Mouse (Mus musculus) spleen, adult 12 weeks (tissue): ENCODE results near the gene Dhx9.

Experiments used
- DNase-seq: peaks from one replicate; pipeline ENCODE4 v3.0.0; 2022; ENCODE audit warnings: low spot score

Dhx9 gene

DNA sequence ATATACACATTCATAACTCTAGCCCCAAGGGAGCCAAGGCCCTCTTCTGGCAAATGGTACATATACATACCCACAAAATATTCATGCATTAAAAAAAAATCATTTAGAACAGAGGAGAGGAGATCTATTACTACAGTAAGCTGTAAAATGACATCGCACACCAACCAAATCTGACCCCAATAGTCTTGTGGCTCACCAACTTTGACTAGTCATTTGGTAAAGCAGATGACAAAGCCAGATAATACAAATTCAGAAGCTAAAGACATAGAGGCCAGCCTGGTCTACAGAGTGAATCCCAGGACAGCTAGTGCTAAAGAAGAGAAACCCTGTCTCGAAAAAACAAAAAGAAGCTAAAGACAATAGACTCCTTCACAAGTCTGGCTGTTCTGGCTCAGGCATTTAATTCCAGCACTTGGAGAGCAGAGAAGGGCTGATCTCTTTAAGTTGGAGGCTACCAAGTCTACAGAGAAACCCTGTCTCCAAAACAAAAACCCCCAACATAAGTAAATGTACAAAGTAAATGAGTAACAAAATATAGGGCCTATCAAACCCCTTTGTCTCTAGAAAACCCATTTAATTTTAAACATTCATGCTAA lies 2.2 kb downstream of the Dhx9 start:
- DNase-seq = no peak

- DNase-seq = no peak
Observed at GRCm38 (mm10) chr1:153481025-153481412, 6.4 kb downstream of the Dhx9 start.

- peak; percentile 67 for DNase-seq
Observed at GRCm38 (mm10) chr1:153480386-153481024, 7.0 kb downstream of the Dhx9 start.

DNA sequence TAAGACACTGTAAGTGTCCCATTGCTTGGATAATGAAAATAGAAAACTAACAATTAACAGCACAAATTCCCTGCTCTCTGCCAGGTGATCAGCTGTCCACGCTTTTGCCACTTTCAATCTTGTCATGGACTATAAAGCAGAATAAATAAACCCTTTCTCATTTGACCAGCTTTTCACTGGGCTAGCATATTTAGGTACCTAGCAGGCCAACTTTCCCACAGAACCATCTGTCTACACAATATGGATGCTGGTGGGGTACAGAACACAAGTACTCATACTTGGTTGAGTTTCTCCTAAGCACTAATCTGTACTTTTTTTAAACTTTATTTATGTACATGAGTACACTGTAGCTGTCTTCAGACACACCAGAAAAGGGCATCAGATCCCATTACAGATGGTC lies 8.2 kb downstream of the Dhx9 start:
- DNase-seq = no peak

- DNase-seq = no peak
Observed at GRCm38 (mm10) chr1:153461796-153462195, 25.7 kb downstream of the Dhx9 start.

DNA sequence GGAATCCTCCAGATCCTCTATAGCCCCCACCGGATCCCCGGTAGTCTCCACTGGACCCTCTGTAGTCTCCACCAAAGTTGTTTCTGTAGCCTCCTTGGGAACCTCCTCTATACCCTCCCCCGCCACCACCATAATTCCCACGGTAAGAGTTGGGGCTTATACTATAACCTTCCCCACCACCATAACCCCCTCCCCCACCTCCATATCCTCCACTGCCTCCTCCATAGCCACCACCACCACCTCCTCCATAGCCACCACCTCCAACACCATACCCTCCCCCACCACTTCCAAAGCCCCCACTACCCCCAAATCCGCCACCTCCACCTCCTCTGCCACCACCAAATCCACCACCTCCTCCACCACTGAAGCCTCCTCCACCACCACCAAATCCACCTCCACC lies 31.3 kb downstream of the Dhx9 start:
- DNase-seq = no peak

- DNase-seq = no peak
Observed at GRCm38 (mm10) chr1:153453146-153453642, 34.3 kb downstream of the Dhx9 start.

DNA sequence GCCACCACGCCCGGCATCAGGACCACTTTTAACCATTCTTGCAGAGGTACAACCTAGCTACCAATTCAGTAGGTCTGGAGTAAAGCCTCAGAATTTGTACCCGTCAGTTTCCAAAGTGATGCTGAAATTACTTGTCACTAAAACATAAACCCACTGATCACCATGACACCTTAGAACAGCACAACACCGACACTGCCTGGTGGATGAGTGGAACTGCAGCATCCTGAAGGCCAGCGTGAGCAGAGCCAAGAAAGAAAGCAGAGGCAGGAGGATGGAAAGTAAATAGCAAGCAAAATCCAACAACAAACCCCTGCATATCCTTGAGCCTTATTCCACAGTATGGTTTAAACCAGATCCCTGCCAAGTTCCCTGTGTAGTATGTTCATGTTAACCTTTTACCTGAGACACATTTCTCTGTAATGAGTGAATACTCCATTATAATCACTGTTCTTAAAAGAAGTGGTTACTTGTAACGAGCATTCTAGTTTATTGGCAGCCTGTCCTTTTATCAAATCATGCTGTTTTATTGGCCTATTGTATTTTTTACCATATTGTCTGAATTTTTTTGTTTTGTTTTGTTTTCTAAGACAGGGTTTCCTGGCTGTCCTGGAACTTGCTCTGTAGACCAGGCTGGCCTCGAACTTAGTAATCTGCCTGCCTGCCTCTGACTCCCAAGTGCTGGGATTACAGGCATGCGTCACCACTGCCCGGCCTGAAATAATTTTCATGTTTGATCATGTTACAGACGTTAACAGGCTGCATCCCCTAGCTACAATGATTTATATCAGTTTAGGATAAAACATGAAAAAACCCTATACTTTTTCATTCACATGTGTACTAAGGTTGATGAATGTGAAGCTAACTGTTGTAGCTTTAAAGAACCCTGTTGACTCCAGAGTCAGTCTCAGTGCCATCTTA lies 36.0 kb downstream of the Dhx9 start:
- DNase-seq = no peak

- DNase-seq = no peak
Observed at GRCm38 (mm10) chr1:153446120-153446831, 41.2 kb downstream of the Dhx9 start.

GRCm38 (mm10) chr1:153443632-153444031 lies 43.8 kb downstream of the Dhx9 start:
- no peak for DNase-seq

DNA sequence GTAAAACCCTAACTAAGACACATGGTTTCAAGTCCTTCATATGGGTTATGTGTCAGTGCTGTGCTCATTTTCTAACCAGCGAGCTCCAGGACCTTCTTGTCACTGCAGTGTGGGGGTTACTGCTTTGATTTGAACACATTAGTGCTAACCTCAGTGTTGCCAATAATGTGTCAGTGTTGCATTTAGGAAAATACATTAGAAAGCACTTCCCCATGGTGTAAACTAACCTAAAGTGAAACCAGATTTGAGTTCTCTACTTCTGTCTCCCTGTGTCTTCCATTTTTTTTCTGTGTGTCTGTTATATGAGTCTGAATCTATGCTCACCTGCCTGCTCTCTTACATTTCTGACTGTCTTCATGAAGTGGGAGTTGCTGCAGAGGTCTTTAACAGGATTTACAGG lies 44.4 kb downstream of the Dhx9 start:
- no peak for DNase-seq

DNA sequence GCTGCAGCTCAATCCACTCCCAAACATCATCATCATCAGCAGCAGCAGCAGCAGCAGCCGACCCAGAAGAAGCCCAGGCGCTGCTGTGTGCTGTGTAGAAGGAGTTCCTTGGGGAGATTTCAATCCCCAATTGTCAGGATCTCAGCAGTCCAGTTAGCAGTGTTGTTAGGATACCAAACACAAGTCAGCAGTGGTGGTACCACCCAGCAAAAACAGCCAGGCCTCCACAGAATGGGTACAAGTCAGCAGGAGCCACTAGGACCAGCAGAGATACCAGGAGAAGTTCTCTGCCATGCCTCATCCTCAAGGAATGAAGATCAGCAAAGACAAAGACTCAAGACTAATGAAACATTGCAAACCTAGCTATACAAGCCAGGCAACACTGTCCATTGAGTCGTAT lies 45.8 kb downstream of the Dhx9 start:
- no peak for DNase-seq

- no peak for DNase-seq
Observed at GRCm38 (mm10) chr1:153440752-153441151, 46.7 kb downstream of the Dhx9 start.

- DNase-seq = no peak
Observed at GRCm38 (mm10) chr1:153437536-153437935, 49.9 kb downstream of the Dhx9 start.

- no peak for DNase-seq
Observed at GRCm38 (mm10) chr1:153433851-153434589, 53.4 kb downstream of the Dhx9 start.

- DNase-seq = no peak
Observed at GRCm38 (mm10) chr1:153432329-153432728, 55.1 kb downstream of the Dhx9 start.

- no peak for DNase-seq
Observed at GRCm38 (mm10) chr1:153431701-153432100, 55.8 kb downstream of the Dhx9 start.

- no peak for DNase-seq
Observed at GRCm38 (mm10) chr1:153431158-153431557, 56.3 kb downstream of the Dhx9 start.

DNA sequence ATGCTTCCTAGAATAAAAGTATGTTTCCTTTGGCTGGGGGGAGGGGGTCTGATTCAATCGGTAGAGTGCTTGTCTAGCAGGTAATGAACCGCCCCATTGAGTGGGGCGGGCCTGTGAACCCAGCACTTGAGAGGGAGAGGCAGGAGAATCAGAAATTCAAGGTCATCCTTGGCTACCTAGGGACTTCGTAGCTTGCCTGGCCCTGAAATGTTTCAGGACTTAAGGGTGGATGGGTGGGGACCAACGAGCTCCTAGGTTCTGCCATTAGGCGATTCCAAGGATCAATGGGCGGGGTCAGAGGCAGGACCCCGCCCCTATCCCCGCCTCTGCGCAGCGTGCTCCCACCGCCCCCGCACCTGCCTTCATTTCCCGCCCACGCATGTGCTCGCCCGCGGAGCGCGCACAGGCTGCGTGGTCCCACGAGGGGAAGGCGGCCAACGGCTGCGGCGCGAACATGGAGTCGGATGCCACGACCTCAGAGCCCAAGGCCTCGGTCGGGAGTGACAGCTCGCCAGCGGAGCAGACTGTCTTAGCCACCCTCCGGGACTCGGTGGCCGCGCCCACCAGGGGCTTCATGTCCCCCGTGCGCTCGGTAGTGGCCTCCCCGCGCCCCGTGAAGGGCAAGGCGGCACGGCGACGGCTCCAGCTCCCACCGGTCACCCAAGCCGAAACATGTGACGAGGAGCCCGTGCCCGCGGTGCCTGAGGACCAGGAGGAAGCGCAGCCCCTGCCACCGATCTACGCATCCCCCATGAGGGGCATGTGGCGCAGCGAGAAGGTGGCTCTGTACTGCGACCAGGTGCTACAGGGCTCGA lies 62.5 kb downstream of the Dhx9 start, which contains the start of gene Shcbp1l:
Shcbp1l (plus strand) TSS at position 393 of the 815 bp plus-strand sequence.
- peak; percentile 73 for DNase-seq

- peak; percentile 47 for DNase-seq
Observed at GRCm38 (mm10) chr1:153424271-153424670, 63.2 kb downstream of the Dhx9 start.
